In the genomic region with DNA sequence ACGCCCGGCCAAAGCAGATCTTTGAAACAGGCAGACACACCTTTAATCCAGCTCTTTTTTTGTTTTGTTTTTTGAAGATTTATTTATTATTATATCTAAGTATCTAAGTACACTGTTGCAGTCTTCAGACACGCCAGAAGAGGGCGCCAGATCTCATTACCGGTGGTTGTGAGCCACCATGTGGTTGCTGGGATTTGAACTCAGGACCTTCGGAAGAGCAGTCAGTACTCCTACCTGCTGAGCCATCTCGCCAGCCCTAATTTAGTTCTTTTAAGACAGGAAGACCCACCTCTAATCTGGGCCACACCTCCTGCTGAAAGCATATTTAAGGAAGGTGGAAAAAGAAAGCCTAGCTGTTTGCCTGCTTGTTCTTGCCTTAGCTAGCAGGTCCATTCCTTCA, we compare ENCODE assay signal across 11 mouse cellular contexts. TPM values are rescaled to one million over a fixed set of nuclear protein-coding genes. Genes with fewer than 3 reads are reported as not detected.
DNase-seq lines count a peak whose midpoint lies in the region; ATAC-seq and TF ChIP-seq lines count a peak whose summit lies in the region.
"Had no signal": no experiment of that assay in that cellular context is flagged by ENCODE, and none has a peak within 500 bp of the region (broad histone marks: within the 10 kb centered on the region; RNA-seq: fewer than 3 reads in every experiment).

No protein-coding gene starts in this region.

- H3K27me3 ChIP-seq in heart, postnatal 0 days (ENCODE audit: control insufficient read depth, insufficient read depth, low read length), result no peaks in the 10 kb centered on the region
- no peaks in the 10 kb centered on the region for H3K27me3 ChIP-seq in cerebellum, adult 2 months (ENCODE audit: control insufficient read depth, insufficient read depth, low read length)
- H3K27me3 ChIP-seq: neural tube, embryonic 12.5 days had no signal

- no peaks in the 10 kb centered on the region for H3K36me3 ChIP-seq in heart, postnatal 0 days (replicated peaks; ENCODE audit: control insufficient read depth, insufficient read depth, low read length)
- H3K36me3 ChIP-seq: lung, embryonic 15.5 days; neural tube, embryonic 12.5 days had no signal

- no peak overlapping the region for H3K4me2 ChIP-seq in heart, postnatal 0 days (ENCODE audit: low read depth, low read length)
- H3K4me2 ChIP-seq: lung, embryonic 15.5 days; neural tube, embryonic 12.5 days had no signal

- no peak overlapping the region for H3K4me3 ChIP-seq in heart, postnatal 0 days (ENCODE audit: low read depth, low read length)
- no peak overlapping the region for H3K4me3 ChIP-seq in cerebellum, adult 2 months (replicated peaks; ENCODE audit: insufficient read depth, low read depth, low read length)
- H3K4me3 ChIP-seq: lung, embryonic 15.5 days; neural tube, embryonic 12.5 days had no signal

- 50% methylated on average over 7 of the region's 7 CpGs for WGBS in heart, postnatal 0 days
- WGBS in cerebellum, adult 2 months, result 54% methylated on average over 7 of the region's 7 CpGs

- peak; percentile 21; the same call in 1 of the 2 replicates for TF ChIP-seq CTCF in heart, postnatal 0 days (IDR thresholded peaks at IDR 0.05; ENCODE audit: low read depth)
- no peak; the same call in 1 of the 2 replicates for TF ChIP-seq CTCF in cerebellum, adult 2 months (IDR thresholded peaks at IDR 0.05; ENCODE audit: borderline replicate concordance, insufficient read depth, low read depth, low read length)

- TF ChIP-seq POLR2A in cerebellum, adult 2 months (IDR thresholded peaks at IDR 0.05; ENCODE audit: borderline replicate concordance, insufficient read depth, low read length), result no peak

- H3K27ac ChIP-seq in heart, postnatal 0 days (ENCODE audit: low read depth), result no peak overlapping the region
- H3K27ac ChIP-seq in cerebellum, adult 2 months (ENCODE audit: insufficient read depth, low read length), result no peak overlapping the region
- H3K27ac ChIP-seq: lung, embryonic 15.5 days; neural tube, embryonic 12.5 days had no signal

- DNase-seq in heart, postnatal 0 days (ENCODE audit: low spot score), result no peak
- DNase-seq in heart, adult 11 months, result no peak
- DNase-seq in lung, postnatal 10 days, result peak; percentile 20
- DNase-seq in lung, postnatal 4 days, result no peak
- peak; percentile 52 for DNase-seq in NIH3T3 (ENCODE audit: low read depth)
- peak; percentile 32 to 71 for DNase-seq in spleen, postnatal 4 days (ENCODE audit: low spot score in 2 of 2)
- DNase-seq in cerebellum, adult 2 months, result no peak
- DNase-seq in heart, adult 18-20 months, result no peak
- DNase-seq: heart, postnatal 4 days had no signal

- no peak for TF ChIP-seq EP300 in heart, postnatal 0 days (IDR thresholded peaks at IDR 0.05; ENCODE audit: low read depth)

- no peak for ATAC-seq in heart, postnatal 0 days (ENCODE audit: insufficient read depth, low read depth)

- no peak overlapping the region for H3K9ac ChIP-seq in heart, postnatal 0 days (replicated peaks; ENCODE audit: low read depth, low read length)
- H3K9ac ChIP-seq: lung, embryonic 15.5 days; neural tube, embryonic 12.5 days had no signal

- no peaks in the 10 kb centered on the region for H3K9me3 ChIP-seq in heart, postnatal 0 days (replicated peaks; ENCODE audit: control insufficient read depth, low read length)
- H3K9me3 ChIP-seq: lung, embryonic 15.5 days; neural tube, embryonic 12.5 days had no signal

- 0 out of 2 replicates have a peak, but pooled peaks cover 8% of the 10 kb centered on the region for H3K4me1 ChIP-seq in heart, postnatal 0 days (ENCODE audit: control insufficient read depth, insufficient read depth)
- H3K4me1 ChIP-seq in cerebellum, adult 2 months (ENCODE audit: control insufficient read depth, insufficient read depth, low read length), result no peaks in the 10 kb centered on the region

RNA-seq across cellular contexts. Expression of a gene that starts 7.5 kb away (rescaled TPM):
- total RNA-seq in heart, postnatal 0 days (2014; rRNA removed; ENCODE audit: low replicate concordance), result 113 and 125 TPM in 2 replicates
- polyA plus RNA-seq in heart, postnatal 0 days (2015; fragmentation: Nextera tagmentation; extraction: Ambion mirVana), result 182 and 185 TPM in 2 replicates
- polyA plus RNA-seq in cerebellum, adult 2 months (2012; rRNA removed), result 81.7 and 85.3 TPM in 2 replicates
- 10 to 100 TPM; 46.0 to 50.6 TPM for total RNA-seq in heart, adult 18-20 months (2021)

RNA-seq across cellular contexts. Expression of a gene that starts 10.0 kb away (rescaled TPM):
- total RNA-seq in heart, postnatal 0 days (2014; rRNA removed; ENCODE audit: low replicate concordance), result 80.6 and 85.7 TPM in 2 replicates
- polyA plus RNA-seq in heart, postnatal 0 days (2015; fragmentation: Nextera tagmentation; extraction: Ambion mirVana), result 12.5 and 15.0 TPM in 2 replicates
- 152 and 156 TPM in 2 replicates for polyA plus RNA-seq in cerebellum, adult 2 months (2012; rRNA removed)
- 100 to 1,000 TPM; 138 to 145 TPM for total RNA-seq in heart, adult 18-20 months (2021)

RNA-seq across cellular contexts. Expression of a gene that starts 25.8 kb away (rescaled TPM):
- 5.3 and 12.3 TPM in 2 replicates for total RNA-seq in heart, postnatal 0 days (2014; rRNA removed; ENCODE audit: low replicate concordance)
- 1.4 and 1.9 TPM in 2 replicates for polyA plus RNA-seq in heart, postnatal 0 days (2015; fragmentation: Nextera tagmentation; extraction: Ambion mirVana)
- 18.2 and 18.5 TPM in 2 replicates for polyA plus RNA-seq in cerebellum, adult 2 months (2012; rRNA removed)
- 10 to 100 TPM; 16.8 to 20.6 TPM for total RNA-seq in heart, adult 18-20 months (2021)

Comparison
In these comparisons a context has a peak if more than half of its experiments do, and no peak if none do; other contexts are left out.
1. DNase-seq: peak in lung, postnatal 10 days (single experiment), NIH3T3 (single experiment) and spleen, postnatal 4 days (2 of 2); none in heart, postnatal 0 days (single experiment), heart, adult 11 months (single experiment), lung, postnatal 4 days (0 of 2), cerebellum, adult 2 months (0 of 2) and heart, adult 18-20 months (0 of 2).